Mouse (Mus musculus) ovary, adult 18-20 months (tissue): ENCODE measurements around the gene Atxn1.

Source experiments
- DNase-seq: peaks from one replicate; pipeline ENCODE4 v3.0.0; 2022; ENCODE audit warnings: low spot score, mixed read lengths

Gene Atxn1

GRCm38 (mm10) chr13:45775516-45775915, 189.3 kb downstream of the Atxn1 start:
- no peak for DNase-seq

DNA sequence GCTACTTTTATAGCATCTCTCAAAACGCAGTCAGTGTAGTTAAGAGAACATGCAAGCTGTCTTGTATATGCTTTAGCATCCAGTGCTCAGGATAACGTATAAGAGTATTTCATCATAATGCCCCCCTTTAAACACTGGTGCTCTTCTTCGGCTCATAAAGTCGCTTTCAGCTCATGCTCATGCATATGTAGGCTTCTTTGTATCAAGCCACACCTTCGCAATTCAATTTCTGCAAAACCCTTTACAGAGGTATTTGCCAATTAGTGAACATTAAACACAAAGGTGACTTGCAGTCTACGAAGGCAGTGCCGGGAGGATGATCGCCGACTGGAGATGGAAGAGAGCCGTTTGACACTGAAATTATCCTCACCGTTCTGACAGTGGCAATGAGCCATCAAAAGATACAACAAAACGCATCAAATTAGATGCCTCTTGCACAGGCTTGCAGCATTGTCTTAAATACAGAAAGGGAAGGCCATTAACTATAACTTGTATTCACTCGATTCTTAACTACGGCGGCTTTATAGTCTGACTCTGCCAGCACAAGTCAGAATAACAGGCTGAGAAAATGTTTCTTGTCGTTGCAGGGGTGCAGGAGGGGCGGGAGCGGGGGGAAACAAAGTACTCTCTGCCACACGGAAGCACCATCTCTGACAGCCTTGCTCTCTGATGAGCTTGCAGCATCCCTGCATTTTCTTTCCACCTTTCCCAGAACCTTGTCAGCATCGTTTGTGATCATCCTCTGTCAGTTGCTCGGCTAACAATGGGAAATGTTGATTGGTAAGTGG, 191.2 kb downstream of the Atxn1 start:
- no peak for DNase-seq

DNA sequence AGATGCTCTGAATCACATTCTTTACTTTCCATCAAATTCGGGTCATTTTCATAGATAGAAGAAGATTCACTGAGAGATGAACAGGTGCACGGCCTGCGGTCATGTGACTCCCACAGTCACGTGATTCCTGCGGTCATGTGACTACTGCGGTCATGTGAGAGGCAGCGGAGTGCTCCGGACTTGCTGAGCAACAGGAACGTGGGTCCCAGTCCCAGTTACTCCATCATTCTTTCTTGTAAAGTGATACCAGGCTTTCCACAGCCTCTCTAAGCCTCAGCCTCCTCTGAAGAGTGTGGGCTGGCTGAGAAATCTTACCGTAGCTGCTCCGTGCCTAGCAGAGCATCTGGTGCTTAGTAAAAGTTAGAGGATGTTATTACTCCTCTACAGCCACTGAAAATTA, 195.1 kb downstream of the Atxn1 start:
- DNase-seq = no peak

DNA sequence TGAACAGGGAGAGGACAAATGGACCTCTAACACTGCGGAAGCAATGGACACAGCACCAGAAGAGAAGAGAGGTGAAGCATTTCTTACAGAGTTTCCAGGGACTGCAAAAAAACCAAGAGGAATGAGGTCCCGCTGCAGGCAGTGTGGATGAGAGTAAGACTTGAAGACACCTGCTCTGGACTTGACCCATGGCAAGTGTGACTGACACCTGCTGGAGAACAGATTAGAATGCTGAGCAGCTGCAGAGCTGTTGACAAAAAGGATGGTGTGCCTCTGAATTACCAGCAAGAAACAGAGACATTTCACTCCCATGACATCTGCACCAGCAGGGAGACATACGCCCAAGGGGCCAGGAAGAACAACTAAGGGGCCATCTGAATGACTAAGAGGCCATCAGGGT, 196.6 kb downstream of the Atxn1 start:
- no peak for DNase-seq

DNA sequence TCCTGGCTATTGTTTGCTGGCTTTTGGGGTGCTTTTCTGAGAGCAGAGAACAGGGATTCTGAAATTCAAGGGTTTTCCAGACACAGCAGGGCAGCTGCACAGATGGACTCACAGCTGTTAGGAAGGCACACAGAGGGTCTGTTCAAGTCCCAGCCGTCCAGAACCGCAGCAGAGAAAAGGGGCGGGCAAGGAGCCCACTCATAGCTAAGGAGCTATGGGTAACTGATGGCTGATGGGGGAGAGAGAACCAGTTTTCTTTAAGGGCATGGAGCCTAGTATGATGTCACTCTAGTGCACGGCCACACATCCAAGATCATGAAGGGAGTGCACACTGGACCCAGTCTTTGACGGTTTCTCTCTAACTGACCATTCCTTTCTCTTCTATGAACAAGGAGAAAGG, 200.5 kb downstream of the Atxn1 start:
- DNase-seq = no peak

- DNase-seq = no peak
Measured at GRCm38 (mm10) chr13:45762278-45762677, 202.5 kb downstream of the Atxn1 start.

DNA sequence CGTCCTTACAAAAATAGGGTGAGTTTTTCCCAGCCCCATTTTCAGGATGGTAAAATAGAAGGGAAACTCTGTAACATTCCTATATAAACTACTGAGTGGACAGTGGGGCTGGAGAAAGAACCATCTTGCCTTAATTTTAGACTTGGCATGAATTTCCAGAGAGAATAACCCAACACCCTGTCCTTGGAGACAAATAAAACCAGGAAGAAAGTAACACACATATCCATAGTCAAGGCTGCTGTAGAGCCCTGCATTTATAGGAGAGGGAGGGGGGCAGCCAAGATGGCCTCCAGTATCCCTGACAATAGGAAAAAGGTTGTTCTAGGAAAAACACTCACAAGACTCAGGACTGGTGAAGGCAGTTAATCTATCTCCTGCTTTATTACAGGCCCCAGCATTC, 210.3 kb downstream of the Atxn1 start:
- no peak for DNase-seq

- no peak for DNase-seq
Measured at GRCm38 (mm10) chr13:45752498-45752897, 212.3 kb downstream of the Atxn1 start.

DNA sequence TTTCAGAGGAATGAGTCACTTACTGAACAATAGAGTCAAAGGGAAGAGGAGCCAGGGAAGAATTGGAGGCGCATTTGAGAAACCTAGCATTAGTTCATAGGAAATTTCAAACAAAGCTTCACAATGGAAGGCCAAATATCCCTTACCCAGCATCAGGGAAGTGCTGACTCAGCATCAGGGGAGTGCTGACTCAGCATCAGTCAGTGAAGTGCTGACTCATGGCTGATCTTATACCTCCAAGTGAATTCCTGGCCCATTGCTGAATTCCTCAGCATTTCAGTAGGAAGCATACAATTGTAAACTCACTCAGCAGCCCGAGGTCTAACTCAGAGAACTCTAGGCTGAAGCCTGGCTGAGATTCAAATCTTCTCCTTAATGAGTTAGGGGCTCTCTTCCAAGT, 213.6 kb downstream of the Atxn1 start:
- no peak for DNase-seq

DNA sequence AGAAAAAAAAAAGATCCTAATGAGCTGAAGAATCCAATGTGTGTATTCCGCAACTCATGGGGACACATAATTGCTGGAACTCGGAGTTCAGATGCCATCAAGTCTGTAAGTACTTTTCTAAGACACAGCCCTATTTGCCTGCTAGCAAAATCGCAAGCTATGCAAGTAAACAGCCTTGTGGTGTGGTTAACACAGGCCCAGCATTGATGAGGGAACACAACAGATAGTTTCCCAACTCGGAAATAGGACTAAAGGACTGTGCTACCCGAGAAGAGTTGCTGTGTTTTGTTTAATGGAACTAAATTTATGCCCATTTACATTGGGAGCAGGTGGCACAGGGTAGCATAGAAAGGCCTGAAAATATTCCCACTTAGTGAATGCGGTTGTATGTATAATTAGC, 214.2 kb downstream of the Atxn1 start:
- no peak for DNase-seq

DNA sequence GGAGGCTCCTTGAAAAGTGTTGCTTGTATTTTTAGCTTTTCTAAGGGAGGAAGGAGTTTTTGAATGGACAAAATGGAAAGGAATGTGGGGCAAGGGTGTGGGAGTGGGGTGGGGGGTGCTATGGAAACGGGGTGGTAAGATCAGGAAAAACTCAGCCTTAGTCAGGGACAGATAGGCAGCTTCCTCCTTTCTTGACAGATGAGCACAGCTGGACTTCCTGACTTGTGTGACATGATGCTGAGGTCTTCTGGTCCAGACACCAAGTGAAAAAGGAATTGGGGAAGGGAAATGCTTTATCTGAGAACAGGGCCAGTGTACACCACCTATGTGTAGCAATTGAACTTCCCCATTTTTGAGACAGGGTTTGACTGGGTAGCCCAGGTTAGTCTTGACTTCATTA, 214.9 kb downstream of the Atxn1 start:
- no peak for DNase-seq

DNA sequence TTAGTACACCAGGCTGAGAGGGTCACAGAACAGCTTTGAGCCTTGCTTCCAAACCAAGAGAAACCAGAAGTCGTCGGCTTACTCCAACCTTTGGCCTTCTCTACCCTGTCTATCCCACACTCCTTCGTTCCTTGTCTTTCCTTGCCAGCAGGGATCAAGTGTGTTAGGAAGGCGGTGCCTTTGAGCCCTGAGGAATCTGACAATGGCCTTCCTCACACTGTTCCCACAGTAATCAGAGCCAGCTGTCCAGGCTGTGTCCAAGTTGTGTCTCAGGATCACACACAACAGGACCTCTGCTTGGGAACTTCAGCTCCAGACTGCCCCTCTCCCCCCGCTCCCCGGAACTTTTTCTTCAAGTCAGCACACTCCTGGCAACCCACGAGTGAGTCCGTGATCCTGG, 215.6 kb downstream of the Atxn1 start:
- no peak for DNase-seq

- no peak for DNase-seq
Measured at GRCm38 (mm10) chr13:45748691-45749090, 216.1 kb downstream of the Atxn1 start.

DNA sequence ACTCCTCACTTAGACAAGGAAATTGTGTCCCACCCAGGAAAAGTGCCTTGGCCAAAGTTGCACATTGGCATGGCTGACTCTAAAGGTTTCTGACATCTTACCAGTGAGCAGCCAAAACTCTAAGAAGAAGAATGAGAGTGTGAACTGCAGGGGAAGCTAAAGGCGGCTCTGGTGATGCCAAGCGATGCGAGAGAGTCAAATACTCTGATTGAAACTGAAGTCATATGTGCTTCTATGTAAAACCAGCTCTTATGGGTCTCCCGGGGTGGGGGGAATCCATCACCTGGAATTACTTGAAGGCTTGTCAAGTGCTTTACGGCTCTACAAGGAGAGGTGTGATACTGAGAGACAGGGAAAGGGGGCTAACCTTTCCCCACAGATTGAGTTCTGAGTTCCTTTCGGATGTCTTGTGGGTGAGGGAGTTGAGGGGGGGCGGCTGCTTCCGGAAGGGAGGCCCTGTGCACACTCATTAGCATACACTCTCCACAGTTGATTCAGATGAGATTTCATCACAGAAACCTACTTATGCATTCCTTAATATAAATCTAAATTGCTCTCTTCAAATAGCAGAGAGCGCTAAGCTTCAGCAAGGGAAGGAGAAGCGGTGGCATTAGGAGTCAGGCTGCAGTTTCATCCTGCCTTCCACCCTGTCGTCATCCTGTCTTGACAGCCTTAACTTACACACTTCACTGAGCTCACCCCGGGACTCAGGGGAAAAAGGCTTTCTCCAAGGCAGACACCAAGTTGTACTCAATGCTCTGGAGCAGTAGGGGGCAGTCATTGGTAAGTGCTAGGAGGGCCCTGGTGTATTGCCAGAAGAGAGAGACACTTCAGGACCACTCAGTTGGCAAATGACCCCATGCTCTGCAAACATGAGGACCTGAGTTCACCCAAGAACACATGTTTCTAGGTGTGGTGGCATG, 218.7 kb downstream of the Atxn1 start:
- no peak for DNase-seq

GRCm38 (mm10) chr13:45744803-45745432, 219.9 kb downstream of the Atxn1 start:
- no peak for DNase-seq

DNA sequence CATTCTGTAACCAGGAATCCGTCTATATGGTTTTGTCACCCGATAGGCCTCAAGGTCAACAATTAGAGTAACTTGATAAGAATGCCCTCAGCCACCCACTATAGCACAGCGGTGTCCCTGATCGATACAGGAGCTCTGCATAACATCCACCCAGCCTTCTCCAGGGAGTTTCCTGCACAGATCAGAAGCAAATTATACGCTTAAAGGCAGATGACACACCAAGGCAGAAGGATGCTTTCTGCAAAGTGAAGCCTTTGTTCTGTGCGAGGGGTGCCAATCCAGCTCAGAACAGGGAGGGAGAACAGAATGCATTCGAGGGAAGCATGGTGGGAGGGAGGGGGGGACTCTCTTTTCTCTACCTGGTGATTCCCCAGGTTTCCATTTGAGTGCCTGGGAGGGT, 221.0 kb downstream of the Atxn1 start:
- no peak for DNase-seq

DNA sequence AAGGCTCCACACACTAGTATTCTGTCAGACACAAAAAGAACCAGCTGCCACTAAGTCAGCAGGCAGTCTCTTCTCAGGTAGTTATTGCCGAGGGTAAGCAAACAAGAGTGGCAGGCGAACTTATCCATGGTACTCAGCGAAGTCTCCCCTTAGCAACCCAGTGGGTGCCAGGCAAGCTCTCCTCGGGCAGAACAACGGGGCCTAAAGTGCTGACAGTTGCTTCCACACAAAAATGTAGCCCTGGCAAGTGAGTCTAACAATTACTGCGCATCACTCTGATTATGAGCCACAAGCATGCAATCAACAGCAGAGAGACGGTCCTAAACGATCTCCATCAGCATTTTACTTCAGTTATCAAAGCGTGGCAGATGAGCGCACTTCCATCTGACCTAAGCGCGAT, 224.4 kb downstream of the Atxn1 start:
- DNase-seq = no peak

DNA sequence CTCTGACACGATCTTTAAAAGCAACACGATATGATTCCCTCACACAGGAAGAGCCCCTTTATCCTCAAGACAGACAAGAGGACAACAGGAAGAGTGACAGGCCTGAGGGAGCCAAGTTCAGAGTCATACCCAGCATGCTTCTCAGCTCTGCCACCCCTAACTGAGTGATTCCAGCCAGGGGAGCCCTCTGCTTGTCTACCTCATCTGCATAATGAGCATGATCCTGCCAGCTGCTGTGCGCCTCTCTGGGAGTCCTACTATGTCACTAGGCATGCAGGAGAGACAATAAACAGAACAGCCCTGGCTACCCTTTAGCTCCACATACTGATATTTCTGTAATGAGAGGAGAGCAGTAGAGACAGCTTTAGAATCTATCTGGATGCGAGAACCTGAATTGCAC, 228.6 kb downstream of the Atxn1 start:
- DNase-seq = no peak

- DNase-seq = no peak
Measured at GRCm38 (mm10) chr13:45735802-45736201, 229.0 kb downstream of the Atxn1 start.

DNA sequence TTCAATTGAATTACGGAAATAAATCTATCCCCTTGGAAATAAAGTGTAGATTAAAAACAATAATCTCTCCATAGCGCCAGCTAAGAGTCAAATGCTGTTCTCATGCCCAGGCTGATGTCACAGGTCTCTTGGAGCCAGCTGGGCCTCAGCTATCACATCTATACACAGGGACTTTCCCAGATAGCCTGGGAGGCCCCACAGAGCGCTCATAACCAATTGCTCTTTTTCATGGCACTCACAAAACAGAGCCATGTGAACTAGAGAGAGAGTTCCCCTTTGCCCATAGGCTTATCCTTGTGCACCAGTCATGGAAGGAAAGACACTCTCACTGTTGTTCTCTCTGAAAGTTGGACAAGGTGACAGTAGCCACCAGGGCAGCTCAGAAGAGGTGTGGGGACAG, 230.3 kb downstream of the Atxn1 start:
- no peak for DNase-seq

- no peak for DNase-seq
Measured at GRCm38 (mm10) chr13:45732590-45732989, 232.2 kb downstream of the Atxn1 start.

DNA sequence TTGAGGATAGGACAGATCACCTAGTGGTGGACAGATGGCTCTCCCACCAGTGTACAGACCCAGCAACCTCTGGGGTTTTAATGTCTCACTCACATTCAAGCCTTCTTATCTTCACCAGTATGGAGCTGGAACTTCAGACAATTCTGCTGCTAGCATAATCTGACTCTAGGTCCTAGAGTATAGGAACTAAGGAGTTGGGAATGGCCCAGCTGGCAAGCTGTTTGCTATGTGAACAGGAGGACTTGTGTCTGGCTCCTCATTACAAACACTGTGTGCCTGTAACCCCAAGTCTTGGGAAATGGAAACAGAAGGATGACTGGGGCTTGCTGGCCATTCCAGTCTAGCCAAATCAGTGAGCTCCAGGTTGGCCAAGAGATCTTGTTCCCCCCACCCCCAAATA, 237.9 kb downstream of the Atxn1 start:
- DNase-seq = no peak

DNA sequence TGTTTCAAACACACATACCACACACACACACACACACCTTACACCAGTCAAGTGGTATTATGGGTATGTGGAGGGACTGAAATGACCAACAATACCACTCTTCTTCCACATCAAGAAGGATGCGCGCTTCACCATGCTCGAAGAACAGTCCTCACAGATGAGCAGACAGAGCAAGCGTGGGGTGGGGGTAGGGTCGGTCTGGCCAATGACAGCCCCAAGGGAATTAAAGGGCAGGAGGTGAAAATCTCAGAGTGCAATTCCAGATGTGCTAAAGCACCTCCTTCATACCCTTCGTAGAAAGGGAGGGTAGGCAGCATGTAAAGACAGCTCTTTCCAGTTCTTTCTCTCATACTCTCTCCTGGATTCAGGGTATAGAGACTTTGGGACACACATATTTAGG, 238.6 kb downstream of the Atxn1 start:
- no peak for DNase-seq
